Comparison of ENCODE assay signal across 19 mouse cellular contexts in the genomic region with DNA sequence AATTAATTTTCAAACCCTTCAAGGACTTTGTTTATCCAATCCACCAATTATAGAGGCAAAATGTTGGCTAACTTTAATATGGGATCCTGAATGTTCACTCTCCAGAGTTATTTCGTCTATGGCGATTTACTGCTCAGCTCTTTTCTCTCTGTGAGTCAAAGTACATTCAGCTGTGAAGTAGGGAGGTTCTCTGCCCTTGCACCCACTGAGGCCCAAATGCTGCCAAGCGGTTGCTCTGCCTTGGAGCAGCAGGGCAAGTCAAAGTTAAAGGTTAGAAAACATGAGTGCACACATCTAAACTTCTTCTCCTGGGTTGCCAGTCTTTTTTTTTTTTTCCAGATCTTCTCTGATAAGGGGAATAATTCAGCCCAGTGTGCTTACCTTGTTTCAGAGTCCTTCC. TPM values are rescaled to one million over a fixed set of nuclear protein-coding genes. Genes with fewer than 3 reads are reported as not detected.
DNase-seq lines count a peak whose midpoint lies in the region; ATAC-seq lines count a peak whose summit lies in the region.
"Had no signal": no experiment of that assay in that cellular context is flagged by ENCODE, and none has a peak within 500 bp of the region (broad histone marks: within the 10 kb centered on the region; RNA-seq: fewer than 3 reads in every experiment).

No protein-coding gene starts in this region.

- H3K9me3 ChIP-seq in kidney, embryonic 16.5 days (ENCODE audit: low read length), result no peaks in the 10 kb centered on the region
- H3K9me3 ChIP-seq: embryonic facial prominence, embryonic 12.5 days; forebrain, embryonic 15.5 days; heart, embryonic 15.5 days had no signal

- no peak for ATAC-seq in kidney, embryonic 16.5 days (ENCODE audit: low FRiP score, low TSS enrichment)
- ATAC-seq: forebrain, embryonic 15.5 days had no signal

- H3K27ac ChIP-seq in kidney, embryonic 16.5 days (ENCODE audit: low read length), result no peak overlapping the region
- H3K27ac ChIP-seq: embryonic facial prominence, embryonic 12.5 days; forebrain, embryonic 15.5 days; heart, embryonic 15.5 days; hindbrain, embryonic 14.5 days had no signal

- no peak overlapping the region for H3K9ac ChIP-seq in kidney, embryonic 16.5 days (replicated peaks; ENCODE audit: low read length)
- H3K9ac ChIP-seq: embryonic facial prominence, embryonic 12.5 days; forebrain, embryonic 15.5 days; heart, embryonic 15.5 days; hindbrain, embryonic 14.5 days had no signal

- no peak overlapping the region for H3K4me3 ChIP-seq in kidney, embryonic 16.5 days (ENCODE audit: low read length)
- H3K4me3 ChIP-seq: embryonic facial prominence, embryonic 12.5 days; forebrain, embryonic 15.5 days; heart, embryonic 15.5 days had no signal

- H3K27me3 ChIP-seq in kidney, embryonic 16.5 days (ENCODE audit: insufficient read depth, low read length), result no peaks in the 10 kb centered on the region
- H3K27me3 ChIP-seq: embryonic facial prominence, embryonic 12.5 days; forebrain, embryonic 15.5 days; heart, embryonic 15.5 days had no signal

- peak; percentile 34 for DNase-seq in adrenal gland, postnatal 14 days
- DNase-seq in adrenal gland, postnatal 4 days (ENCODE audit: low spot score in 2 of 2), result no peak
- peak; percentile 73 to 75 for DNase-seq in kidney, adult 8-10 months
- DNase-seq in adipocyte (ENCODE audit: low spot score), result peak; percentile 83
- DNase-seq in kidney, postnatal 36 days, result peak; percentile 73 to 83
- no peak for DNase-seq in layer of hippocampus, adult 11-12 months (ENCODE audit: low spot score)
- DNase-seq: cerebellum, adult 11-12 months; cerebellum, adult 9-10 months; cerebellum, postnatal 25 days; gastrocnemius, postnatal 36 days; heart, adult 18-20 months; heart, postnatal 14 days had no signal

- WGBS in kidney, embryonic 16.5 days, result 76% methylated on average over 3 of the region's 3 CpGs

- H3K4me2 ChIP-seq in kidney, embryonic 16.5 days (replicated peaks; ENCODE audit: low read depth, low read length), result no peak overlapping the region
- H3K4me2 ChIP-seq: embryonic facial prominence, embryonic 12.5 days; forebrain, embryonic 15.5 days; heart, embryonic 11.5 days; heart, embryonic 15.5 days; hindbrain, embryonic 14.5 days had no signal

- H3K36me3 ChIP-seq in kidney, embryonic 16.5 days (ENCODE audit: insufficient read depth, low read length), result no peaks in the 10 kb centered on the region
- H3K36me3 ChIP-seq: embryonic facial prominence, embryonic 12.5 days; forebrain, embryonic 15.5 days; heart, embryonic 15.5 days had no signal

- H3K4me1 ChIP-seq in kidney, embryonic 16.5 days (ENCODE audit: insufficient read depth, low read length), result peaks cover 8% of the 10 kb centered on the region
- H3K4me1 ChIP-seq: forebrain, embryonic 15.5 days; heart, embryonic 15.5 days had no signal

RNA-seq across cellular contexts. Expression of a gene that starts 43.4 kb away (rescaled TPM):
- 33.3 and 38.6 TPM in 2 replicates for total RNA-seq in adrenal gland, postnatal 14 days (2021)
- total RNA-seq in adrenal gland, postnatal 4 days (2021), result 10 to 100 TPM; 22.3 to 25.8 TPM
- polyA plus RNA-seq in kidney, embryonic 16.5 days (2015; fragmentation: Nextera tagmentation; extraction: Ambion mirVana), result 4.6 and 5.9 TPM in 2 replicates
- total RNA-seq: MEL had no signal

Comparison
In these comparisons a context has a peak if more than half of its experiments do, and no peak if none do; other contexts are left out.
1. DNase-seq: peak in adrenal gland, postnatal 14 days (single experiment), kidney, adult 8-10 months (2 of 2), adipocyte (single experiment) and kidney, postnatal 36 days (2 of 2); none in adrenal gland, postnatal 4 days (0 of 2) and layer of hippocampus, adult 11-12 months (single experiment).